Mouse (Mus musculus): ENCODE measurements around the gene Med24.
"Not testable (repeated sequence)": the region's sequence is repeated elsewhere in the genome, so short reads cannot be mapped to it uniquely, and the experiment has no call there.

Med24 gene

DNA sequence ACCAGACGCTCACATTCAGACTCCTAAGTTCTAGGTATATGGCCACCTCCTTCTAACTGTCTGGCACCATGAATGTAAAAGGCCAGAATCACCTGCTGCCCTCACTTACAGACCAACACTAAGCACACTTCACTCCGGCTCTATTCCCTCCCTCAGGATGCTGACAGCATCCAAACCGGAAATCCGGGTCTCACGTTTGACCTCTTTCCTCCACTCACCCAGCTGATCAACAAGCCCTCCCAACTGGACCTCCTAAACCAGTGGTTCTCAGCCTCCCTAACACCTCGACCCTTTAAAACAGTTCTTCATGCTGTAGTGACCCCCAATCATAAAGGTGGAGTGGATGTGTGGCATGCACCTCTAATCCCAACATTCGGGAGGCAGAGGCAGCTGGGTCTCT is 6.1 kb downstream of the Med24 start:
- Histone ChIP-seq H3K4me1 (replicated peaks; ENCODE audit: low read depth, low read length) (peaks cover 57% of the 10 kb centered on the region), H3K4me3 (replicated peaks; ENCODE audit: low read length) (no peak overlapping the region), H3K36me3 (ENCODE audit: insufficient read depth, low read length) (peaks cover 70% of the 10 kb centered on the region), H3K9me3 (ENCODE audit: low read length) (no peaks in the 10 kb centered on the region), H3K27me3 (ENCODE audit: insufficient read depth, low read length) (no peaks in the 10 kb centered on the region)
- TF ChIP-seq NANOG (IDR thresholded peaks at IDR 0.05; ENCODE audit: borderline replicate concordance, low read length) (no peak), CTCF (conservative IDR thresholded peaks at IDR 0.05; ENCODE audit: low read length) (no peak), POU5F1 (IDR thresholded peaks at IDR 0.05; ENCODE audit: borderline replicate concordance, low read length) (no peak)

DNA sequence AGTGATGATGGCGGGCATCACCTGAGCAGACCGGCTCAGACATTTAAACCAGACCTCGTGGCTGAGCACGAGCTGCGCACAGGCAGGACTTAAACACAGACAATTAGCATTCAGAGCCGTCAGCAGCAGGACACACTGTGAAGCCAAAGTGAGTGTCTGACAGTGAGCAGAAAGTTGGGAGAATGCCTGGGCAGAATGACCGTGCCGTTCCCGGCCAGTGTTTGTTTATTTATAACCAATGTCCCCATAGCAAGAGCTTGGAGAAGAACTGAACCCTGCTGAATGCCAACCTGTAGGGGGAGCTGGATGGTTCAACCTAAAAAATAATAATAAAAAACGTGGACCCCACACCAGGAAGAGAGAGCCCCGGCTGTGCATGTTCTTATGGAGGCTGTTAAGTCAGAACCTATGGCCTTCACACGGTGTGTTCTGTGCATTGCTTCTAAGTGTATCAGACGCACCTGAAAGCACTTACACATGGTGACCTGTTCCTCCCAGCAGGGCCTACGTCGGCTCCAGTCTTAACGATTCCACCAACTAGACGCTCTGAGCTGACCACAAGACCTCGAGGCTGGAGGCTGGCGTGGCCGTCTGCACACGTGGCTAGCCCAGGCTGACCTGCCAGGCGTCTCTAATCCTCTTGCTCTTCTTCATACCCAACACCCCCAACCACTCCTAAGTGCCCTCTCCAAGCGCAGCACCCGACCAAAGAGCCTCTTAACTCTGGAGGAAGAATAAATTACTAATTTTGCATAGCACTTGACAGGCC is 7.6 kb downstream of the Med24 start:
- no peaks in the 10 kb centered on the region for H3K9me3 ChIP-seq (ENCODE audit: low read length)
- peak; percentile 21; the same call in 1 of the 2 replicates for TF ChIP-seq CTCF (conservative IDR thresholded peaks at IDR 0.05; ENCODE audit: low read length)
- TF ChIP-seq POU5F1 (IDR thresholded peaks at IDR 0.05; ENCODE audit: borderline replicate concordance, low read length): no peak
- peaks cover 70% of the 10 kb centered on the region for H3K36me3 ChIP-seq (ENCODE audit: insufficient read depth, low read length)
- peaks cover 58% of the 10 kb centered on the region for H3K4me1 ChIP-seq (replicated peaks; ENCODE audit: low read depth, low read length)
- no peak overlapping the region for H3K4me3 ChIP-seq (replicated peaks; ENCODE audit: low read length)
- H3K27me3 ChIP-seq (ENCODE audit: insufficient read depth, low read length): no peaks in the 10 kb centered on the region

DNA sequence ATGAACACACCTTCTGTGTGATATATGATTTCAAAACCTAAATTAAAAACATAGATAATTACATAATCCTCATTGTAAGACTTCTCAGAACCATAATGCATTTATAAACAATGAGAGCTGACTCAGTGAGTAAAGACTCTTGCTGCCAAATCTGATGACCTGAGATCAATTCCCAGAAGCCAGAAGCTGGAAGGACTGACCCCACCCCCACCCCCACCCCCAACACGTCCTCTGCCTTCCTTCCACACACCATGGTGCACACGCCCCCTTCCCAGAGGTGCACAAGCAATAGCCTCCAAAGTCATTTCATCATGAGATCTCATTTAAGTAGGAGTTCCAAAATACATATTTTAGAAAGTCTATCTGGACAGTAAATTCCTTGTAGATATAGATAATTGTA is 8.5 kb downstream of the Med24 start:
- TF ChIP-seq CTCF (conservative IDR thresholded peaks at IDR 0.05; ENCODE audit: low read length) (no peak), NANOG (IDR thresholded peaks at IDR 0.05; ENCODE audit: borderline replicate concordance, low read length) (no peak), POU5F1 (IDR thresholded peaks at IDR 0.05; ENCODE audit: borderline replicate concordance, low read length) (no peak)
- Histone ChIP-seq H3K36me3 (ENCODE audit: insufficient read depth, low read length) (peaks cover 70% of the 10 kb centered on the region), H3K9me3 (ENCODE audit: low read length) (no peaks in the 10 kb centered on the region), H3K4me3 (replicated peaks; ENCODE audit: low read length) (no peak overlapping the region), H3K4me1 (replicated peaks; ENCODE audit: low read depth, low read length) (peaks cover 62% of the 10 kb centered on the region), H3K27me3 (ENCODE audit: insufficient read depth, low read length) (no peaks in the 10 kb centered on the region)

GRCm38 (mm10) chr11:98717904-98718303 is 11.3 kb downstream of the Med24 start:
- no peaks in the 10 kb centered on the region for H3K27me3 ChIP-seq (ENCODE audit: insufficient read depth, low read length)

GRCm38 (mm10) chr11:98715946-98716345 is 13.3 kb downstream of the Med24 start:
- H3K4me1 ChIP-seq (replicated peaks; ENCODE audit: low read depth, low read length): peaks cover 83% of the 10 kb centered on the region
- no peaks in the 10 kb centered on the region for H3K9me3 ChIP-seq (ENCODE audit: low read length)
- no peak for TF ChIP-seq NANOG (IDR thresholded peaks at IDR 0.05; ENCODE audit: borderline replicate concordance, low read length)
- no peak for TF ChIP-seq POU5F1 (IDR thresholded peaks at IDR 0.05; ENCODE audit: borderline replicate concordance, low read length)
- TF ChIP-seq CTCF (conservative IDR thresholded peaks at IDR 0.05; ENCODE audit: low read length): no peak
- peaks cover 79% of the 10 kb centered on the region for H3K36me3 ChIP-seq (ENCODE audit: insufficient read depth, low read length)
- H3K4me3 ChIP-seq (replicated peaks; ENCODE audit: low read length): no peak overlapping the region
- H3K27me3 ChIP-seq (ENCODE audit: insufficient read depth, low read length): no peaks in the 10 kb centered on the region

More at GRCm38 (mm10) chr11:98717904-98718303, 11.3 kb downstream of the Med24 start:
- Histone ChIP-seq H3K4me1 (replicated peaks; ENCODE audit: low read depth, low read length) (peaks cover 82% of the 10 kb centered on the region), H3K4me3 (replicated peaks; ENCODE audit: low read length) (no peak overlapping the region), H3K9me3 (ENCODE audit: low read length) (no peaks in the 10 kb centered on the region), H3K36me3 (ENCODE audit: insufficient read depth, low read length) (peaks cover 77% of the 10 kb centered on the region)
- TF ChIP-seq CTCF (conservative IDR thresholded peaks at IDR 0.05; ENCODE audit: low read length): peak; percentile 85
- no peak for TF ChIP-seq POU5F1 (IDR thresholded peaks at IDR 0.05; ENCODE audit: borderline replicate concordance, low read length)
- no peak for TF ChIP-seq NANOG (IDR thresholded peaks at IDR 0.05; ENCODE audit: borderline replicate concordance, low read length)

- Histone ChIP-seq H3K27me3 (ENCODE audit: insufficient read depth, low read length) (no peaks in the 10 kb centered on the region), H3K4me1 (replicated peaks; ENCODE audit: low read depth, low read length) (peaks cover 86% of the 10 kb centered on the region), H3K36me3 (ENCODE audit: insufficient read depth, low read length) (peaks cover 95% of the 10 kb centered on the region), H3K4me3 (replicated peaks; ENCODE audit: low read length) (no peak overlapping the region), H3K9me3 (ENCODE audit: low read length) (no peaks in the 10 kb centered on the region)
- no peak for TF ChIP-seq CTCF (conservative IDR thresholded peaks at IDR 0.05; ENCODE audit: low read length)
- no peak for TF ChIP-seq NANOG (IDR thresholded peaks at IDR 0.05; ENCODE audit: borderline replicate concordance, low read length)
- TF ChIP-seq POU5F1 (IDR thresholded peaks at IDR 0.05; ENCODE audit: borderline replicate concordance, low read length): no peak
Measured at GRCm38 (mm10) chr11:98713703-98714102, 15.5 kb downstream of the Med24 start.

DNA sequence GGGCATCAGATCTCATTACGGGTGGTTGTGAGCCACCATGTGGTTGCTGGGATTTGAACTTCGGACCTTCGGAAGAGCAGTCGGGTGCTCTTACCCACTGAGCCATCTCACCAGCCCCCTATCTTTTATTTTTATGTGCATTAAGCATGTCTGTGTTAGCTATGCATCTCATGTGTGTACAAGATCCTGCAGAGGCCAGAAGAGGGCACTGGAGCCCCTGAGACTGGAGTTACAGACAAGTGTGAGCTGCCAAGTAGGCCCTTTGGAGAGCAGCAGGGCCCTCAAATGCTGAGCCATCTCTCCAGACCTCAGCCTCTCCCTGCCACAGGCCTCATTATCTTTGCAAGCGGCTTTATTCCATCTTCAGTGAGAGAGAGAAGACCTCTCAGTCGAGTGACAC is 17.2 kb downstream of the Med24 start:
- H3K4me1 ChIP-seq (replicated peaks; ENCODE audit: low read depth, low read length): peaks cover 87% of the 10 kb centered on the region
- H3K9me3 ChIP-seq (ENCODE audit: low read length); H3K27me3 ChIP-seq (ENCODE audit: insufficient read depth, low read length): not testable (repeated sequence)
- peak overlapping the region; percentile 30; the same call in 1 of the 2 replicates for H3K4me3 ChIP-seq (replicated peaks; ENCODE audit: low read length)
- peaks cover 96% of the 10 kb centered on the region for H3K36me3 ChIP-seq (ENCODE audit: insufficient read depth, low read length)

DNA sequence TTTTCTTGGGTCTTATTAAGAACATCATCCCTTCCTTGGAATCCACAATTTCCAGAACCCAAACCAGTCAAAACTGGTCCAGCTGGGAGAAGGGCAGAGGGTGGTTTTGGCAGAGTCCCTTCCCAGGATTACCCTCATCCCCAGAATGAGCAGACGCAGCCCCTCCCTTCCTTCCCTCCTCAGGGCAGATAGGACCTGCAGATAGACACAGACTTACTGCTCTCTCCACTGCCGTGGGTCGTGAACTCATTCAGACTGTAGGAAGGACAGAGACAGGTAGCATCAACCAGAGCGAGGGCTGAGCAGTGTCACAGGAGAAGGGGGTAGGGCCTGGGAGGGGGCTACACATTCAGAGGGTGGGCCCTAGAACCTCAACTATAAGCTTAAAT is 18.2 kb downstream of the Med24 start:
- Histone ChIP-seq H3K4me1 (replicated peaks; ENCODE audit: low read depth, low read length) (peaks cover 79% of the 10 kb centered on the region), H3K9me3 (ENCODE audit: low read length) (no peaks in the 10 kb centered on the region), H3K36me3 (ENCODE audit: insufficient read depth, low read length) (peaks cover 96% of the 10 kb centered on the region), H3K4me3 (replicated peaks; ENCODE audit: low read length) (no peak overlapping the region), H3K27me3 (ENCODE audit: insufficient read depth, low read length) (no peaks in the 10 kb centered on the region)
- TF ChIP-seq NANOG (IDR thresholded peaks at IDR 0.05; ENCODE audit: borderline replicate concordance, low read length) (no peak), CTCF (conservative IDR thresholded peaks at IDR 0.05; ENCODE audit: low read length) (no peak), POU5F1 (IDR thresholded peaks at IDR 0.05; ENCODE audit: borderline replicate concordance, low read length) (no peak)

Measured in E14TG2a.4 (cell line).